Comparison of ENCODE assay signal across 9 mouse cellular contexts in genomic region chr4:155297057-155297456, GRCm38 (mm10). TPM values are rescaled to one million over a fixed set of nuclear protein-coding genes. Genes with fewer than 3 reads are reported as not detected.
DNase-seq lines count a peak whose midpoint lies in the region; ATAC-seq and TF ChIP-seq lines count a peak whose summit lies in the region.
"Had no signal": no experiment of that assay in that cellular context is flagged by ENCODE, and none has a peak within 500 bp of the region (broad histone marks: within the 10 kb centered on the region; RNA-seq: fewer than 3 reads in every experiment).

No protein-coding gene starts in this region.

- H3K9me3 ChIP-seq in limb, embryonic 15.5 days = no peaks in the 10 kb centered on the region
- H3K9me3 ChIP-seq: hindbrain, embryonic 13.5 days had no signal

- H3K27ac ChIP-seq in layer of hippocampus, adult 2 months = peak overlapping the region; percentile 87
- H3K27ac ChIP-seq in limb, embryonic 15.5 days = peak overlapping the region; percentile 33; the same call in 1 of the 2 replicates
- H3K27ac ChIP-seq: hindbrain, embryonic 13.5 days had no signal

- TF ChIP-seq CTCF in layer of hippocampus, adult 2 months (conservative IDR thresholded peaks at IDR 0.05) = peak; percentile 77

- H3K4me2 ChIP-seq in limb, embryonic 15.5 days = no peak overlapping the region
- H3K4me2 ChIP-seq: hindbrain, embryonic 13.5 days had no signal

- no peaks in the 10 kb centered on the region for H3K27me3 ChIP-seq in limb, embryonic 15.5 days
- H3K27me3 ChIP-seq: hindbrain, embryonic 13.5 days had no signal

- ATAC-seq in limb, embryonic 15.5 days (ENCODE audit: insufficient number of reproducible peaks, low FRiP score, low TSS enrichment, low read depth) = no peak

- peak; percentile 48 for DNase-seq in adrenal gland, postnatal 14 days
- no peak for DNase-seq in adrenal gland, adult 2 months
- DNase-seq in layer of hippocampus, adult 2 months (ENCODE audit: low spot score in 2 of 2) = no peak
- no peak for DNase-seq in layer of hippocampus, postnatal 36 days
- DNase-seq in NIH3T3 (ENCODE audit: low read depth) = peak; percentile 52
- DNase-seq in layer of hippocampus, adult 9-11 months = no peak
- DNase-seq in adrenal gland, adult 8-10 months = no peak

- H3K9ac ChIP-seq in limb, embryonic 15.5 days = no peak overlapping the region
- H3K9ac ChIP-seq: hindbrain, embryonic 13.5 days had no signal

- WGBS in limb, embryonic 15.5 days = 47% methylated on average over 2 of the region's 2 CpGs

- peaks cover 27% of the 10 kb centered on the region for H3K4me1 ChIP-seq in limb, embryonic 15.5 days

- no peaks in the 10 kb centered on the region for H3K36me3 ChIP-seq in limb, embryonic 15.5 days

- H3K4me3 ChIP-seq in layer of hippocampus, adult 2 months = no peak overlapping the region
- no peak overlapping the region for H3K4me3 ChIP-seq in limb, embryonic 15.5 days
- H3K4me3 ChIP-seq: hindbrain, embryonic 13.5 days had no signal

RNA-seq across cellular contexts. Expression of gene Faap20, which starts 47.5 kb away (rescaled TPM):
- 39.4 and 43.1 TPM in 2 replicates for total RNA-seq in adrenal gland, postnatal 14 days (2021)
- 10 to 100 TPM; 40.3 to 57.3 TPM for total RNA-seq in adrenal gland, adult 2 months (2021)
- 106 and 127 TPM in 2 replicates for polyA plus RNA-seq in adrenal gland, adult 2 months (2012; rRNA removed)
- total RNA-seq in layer of hippocampus, adult 2 months (2021) = 10 to 100 TPM; 29.2 to 34.3 TPM
- 10 to 100 TPM; 30.9 to 35.1 TPM for total RNA-seq in layer of hippocampus, postnatal 36 days (2021)
- 74.0 and 76.2 TPM in 2 replicates for polyA plus RNA-seq in limb, embryonic 15.5 days (2015; fragmentation: Nextera tagmentation; extraction: Ambion mirVana)
- total RNA-seq in adrenal gland, adult 8-10 months (2022) = 10 to 100 TPM; 57.4 to 70.1 (median 60.8) TPM

Comparison
In these comparisons a context has a peak if more than half of its experiments do, and no peak if none do; other contexts are left out.
1. DNase-seq: peak in adrenal gland, postnatal 14 days (single experiment) and NIH3T3 (single experiment); none in adrenal gland, adult 2 months (single experiment), layer of hippocampus, adult 2 months (0 of 2), layer of hippocampus, postnatal 36 days (0 of 2), layer of hippocampus, adult 9-11 months (single experiment) and adrenal gland, adult 8-10 months (single experiment).